19 mouse cellular contexts compared by ENCODE assay signal in the genomic region with DNA sequence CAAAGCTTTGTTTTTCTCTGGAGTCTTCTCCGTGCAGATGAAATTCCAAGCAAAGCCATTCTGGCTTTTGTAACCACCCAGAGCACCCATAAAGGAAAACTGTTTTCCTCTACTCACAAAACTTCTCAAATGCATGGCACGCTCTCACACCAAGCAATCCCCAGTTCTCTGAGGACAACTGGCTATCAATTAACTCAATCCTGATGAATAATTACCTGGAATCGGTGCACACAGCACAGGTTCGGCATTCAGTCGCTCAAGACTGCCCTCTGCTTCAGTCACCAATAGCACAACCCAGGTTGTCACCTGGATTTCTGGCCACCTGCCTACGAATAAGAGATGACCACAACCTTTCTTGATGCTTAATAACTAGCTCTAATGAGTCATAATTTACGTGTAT.
"Had no signal": no experiment of that assay in that cellular context is flagged by ENCODE, and none has a peak within 500 bp of the region (broad histone marks: within the 10 kb centered on the region; RNA-seq: fewer than 3 reads in every experiment).

No protein-coding gene starts in this region.

- H3K4me3 ChIP-seq: layer of hippocampus, adult 2 months; liver, embryonic 13.5 days; midbrain, embryonic 12.5 days; midbrain, embryonic 15.5 days; neural tube, embryonic 12.5 days; neural tube, embryonic 15.5 days had no signal

- H3K27ac ChIP-seq: hindbrain, postnatal 0 days; layer of hippocampus, adult 2 months; liver, embryonic 13.5 days; macrophage; midbrain, embryonic 12.5 days; midbrain, embryonic 15.5 days; neural tube, embryonic 12.5 days; neural tube, embryonic 15.5 days had no signal

- DNase-seq: layer of hippocampus, adult 9-11 months; liver, embryonic 13.5 days; lung, embryonic 14.5 days; retina, postnatal 1 day; right cerebral cortex, postnatal 25 days; spleen, adult 18-20 months; thymus, adult 2 months; thymus, postnatal 14 days; thymus, postnatal 4 days had no signal

- H3K9ac ChIP-seq: liver, embryonic 13.5 days; lung, embryonic 14.5 days; midbrain, embryonic 12.5 days; midbrain, embryonic 15.5 days; neural tube, embryonic 12.5 days; neural tube, embryonic 15.5 days had no signal

- H3K27me3 ChIP-seq: liver, embryonic 13.5 days; midbrain, embryonic 12.5 days; midbrain, embryonic 15.5 days; neural tube, embryonic 12.5 days; neural tube, embryonic 15.5 days had no signal

- H3K4me1 ChIP-seq: liver, embryonic 13.5 days; midbrain, embryonic 15.5 days; neural tube, embryonic 12.5 days; neural tube, embryonic 15.5 days had no signal

- H3K4me2 ChIP-seq: liver, embryonic 13.5 days; lung, embryonic 14.5 days; midbrain, embryonic 12.5 days; midbrain, embryonic 15.5 days; neural tube, embryonic 12.5 days; neural tube, embryonic 15.5 days had no signal

- H3K9me3 ChIP-seq: liver, embryonic 13.5 days; midbrain, embryonic 12.5 days; midbrain, embryonic 15.5 days; neural tube, embryonic 12.5 days; neural tube, embryonic 15.5 days had no signal

- H3K36me3 ChIP-seq: liver, embryonic 13.5 days; midbrain, embryonic 12.5 days; midbrain, embryonic 15.5 days; neural tube, embryonic 12.5 days; neural tube, embryonic 15.5 days had no signal

- ATAC-seq: hindbrain, postnatal 0 days; inflammation-experienced regulatory T-cells, adult 6 months; intestine, embryonic 16.5 days; lung, postnatal 0 days; midbrain, embryonic 15.5 days had no signal
